Mouse (Mus musculus) gastrocnemius, adult 2 months (tissue): ENCODE data around the gene Mast2. TPM values are rescaled to one million over a fixed set of nuclear protein-coding genes. Genes with fewer than 3 reads are reported as not detected.
A peak's percentile ranks its signal among the peaks of the same experiment; 100 is the strongest.

Experiments
- DNase-seq: peaks from one replicate; pipeline ENCODE4 v3.0.0; 2022
- H3K27ac ChIP-seq: fragments of 200-600 bp; 2 replicates; pipeline ENCODE4 v1.8.1; 2022; ENCODE audit warnings: mild to moderate bottlenecking
- H3K4me3 ChIP-seq: fragments of 200-600 bp; 2 replicates; pipeline ENCODE4 v1.8.1; 2022; ENCODE audit warnings: mild to moderate bottlenecking, moderate library complexity
- CTCF ChIP-seq: fragments of 200-600 bp; IDR thresholded peaks from 2 replicates; pipeline ENCODE4 v1.8.1; 2022; ENCODE audit warnings: antibody characterized with exemption, mild to moderate bottlenecking, moderate library complexity
- intact Hi-C: fragments of 180-260 bp; cut with DNase I; formaldehyde crosslinking; loops from one replicate; pipeline ENCODE4 v1.15.1; 2025
- total RNA-seq, 2 experiments: library from RNA; stranded (reverse); gene quantifications; 2 replicates each; pipeline ENCODE4 v1.2.3; 2021

Gene Mast2
- total RNA-seq, 2 experiments from 2014 or later: 94.1 to 96.3 TPM

DNA sequence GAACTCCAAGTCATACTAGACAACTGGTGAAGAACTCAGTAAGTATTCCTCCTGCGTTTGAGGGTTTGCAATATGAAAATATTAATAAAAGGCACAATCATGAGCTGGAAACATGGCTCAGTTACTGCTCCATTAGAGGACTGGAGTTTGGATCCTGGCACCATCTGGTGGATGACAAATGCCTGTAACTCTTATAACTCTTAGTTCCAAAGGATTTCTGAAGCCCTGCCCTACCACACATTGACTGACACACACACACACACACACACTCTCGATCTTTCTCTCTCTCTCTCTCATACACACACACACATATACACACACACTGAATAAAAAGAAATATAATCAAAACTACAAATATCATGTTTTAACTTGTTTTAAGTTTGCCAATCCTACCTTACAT, 60.1 kb downstream of the Mast2 start:
- peak; percentile 35 for DNase-seq
- TF ChIP-seq CTCF: peak; percentile 46
- H3K4me3 ChIP-seq: no peak overlapping the region
- no peak overlapping the region for H3K27ac ChIP-seq
- intact Hi-C loops: loop anchor here (2.0 kb wide), 1 partner anchor 61 kb away; no protein-coding TSS in a partner anchor

GRCm38 (mm10) chr4:116402708-116403107, 61.3 kb downstream of the Mast2 start:
- Histone ChIP-seq H3K27ac (no peak overlapping the region), H3K4me3 (no peak overlapping the region)
- TF ChIP-seq CTCF: no peak
- intact Hi-C loops: loop anchor here (2.0 kb wide), 1 partner anchor 60 kb away; no protein-coding TSS in a partner anchor
- DNase-seq: no peak

GRCm38 (mm10) chr4:116398051-116398450, 65.9 kb downstream of the Mast2 start:
- intact Hi-C loops: no loop called here
- H3K27ac ChIP-seq: no peak overlapping the region
- no peak overlapping the region for H3K4me3 ChIP-seq
- DNase-seq: no peak
- no peak for TF ChIP-seq CTCF

- Histone ChIP-seq H3K27ac (peak overlapping the region; percentile 60), H3K4me3 (no peak overlapping the region)
- intact Hi-C loops: no loop called here
- TF ChIP-seq CTCF: no peak
- DNase-seq: no peak
Measured at GRCm38 (mm10) chr4:116377973-116378667, 85.9 kb downstream of the Mast2 start.

DNA sequence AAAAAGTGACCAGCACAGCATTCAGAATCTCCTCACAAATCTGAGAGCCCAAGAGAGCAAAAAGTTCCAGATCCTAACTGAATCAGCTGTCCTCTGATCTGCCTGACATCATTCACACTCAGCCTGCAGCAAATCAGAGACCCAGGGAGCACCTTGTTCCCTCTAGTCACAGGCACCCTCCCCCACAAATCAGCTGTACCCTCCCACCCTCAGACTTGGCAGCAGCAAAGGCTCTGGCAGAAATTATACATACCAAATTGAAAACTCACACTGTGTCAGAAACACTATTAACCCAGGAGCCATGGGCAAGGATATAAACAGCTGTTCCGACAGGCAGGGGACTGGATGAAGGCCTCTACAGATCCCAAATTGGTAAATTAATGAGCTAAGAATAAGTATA, 92.3 kb downstream of the Mast2 start:
- peak; percentile 85 for DNase-seq
- H3K27ac ChIP-seq: peak overlapping the region; percentile 94
- no peak for TF ChIP-seq CTCF
- H3K4me3 ChIP-seq: peak overlapping the region; percentile 69
- intact Hi-C loops: no loop called here

DNA sequence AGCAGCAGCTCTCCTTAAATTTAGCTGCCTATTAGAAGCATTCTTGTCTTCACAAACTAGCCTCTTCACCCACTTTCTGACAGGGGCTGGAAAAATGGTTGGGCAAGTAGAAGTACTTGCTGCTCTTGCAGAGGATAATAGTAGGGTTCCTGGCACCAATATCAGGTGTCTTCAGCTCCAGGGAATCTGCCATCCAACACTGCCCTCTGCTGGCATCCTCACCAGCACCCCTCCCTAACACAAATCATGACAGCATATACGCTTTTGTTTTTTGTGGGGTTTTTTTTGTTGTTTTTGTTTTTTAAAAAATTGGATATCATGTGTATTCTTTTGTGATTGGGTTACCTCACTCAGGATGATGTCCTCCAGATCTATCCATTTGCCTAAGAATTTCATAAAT, 105.9 kb downstream of the Mast2 start:
- intact Hi-C loops: no loop called here
- peak; percentile 44 for TF ChIP-seq CTCF
- Histone ChIP-seq H3K27ac (peak overlapping the region; percentile 81), H3K4me3 (no peak overlapping the region)
- DNase-seq: peak; percentile 37

GRCm38 (mm10) chr4:116352919-116353318, 111.1 kb downstream of the Mast2 start:
- TF ChIP-seq CTCF: no peak
- intact Hi-C loops: no loop called here
- peak overlapping the region; percentile 58; the same call in 1 of the 2 replicates for H3K27ac ChIP-seq
- no peak for DNase-seq
- no peak overlapping the region for H3K4me3 ChIP-seq

GRCm38 (mm10) chr4:116352496-116352895, 111.5 kb downstream of the Mast2 start:
- H3K4me3 ChIP-seq: no peak overlapping the region
- intact Hi-C loops: no loop called here
- no peak for DNase-seq
- H3K27ac ChIP-seq: peak overlapping the region; percentile 58
- TF ChIP-seq CTCF: no peak

GRCm38 (mm10) chr4:116342119-116342518, 121.9 kb downstream of the Mast2 start:
- intact Hi-C loops: loop anchor here (2.0 to 5.0 kb wide), 3 partner anchors 61 to 165 kb away; partner anchors contain the start of gene Ipp
- Histone ChIP-seq H3K4me3 (no peak overlapping the region), H3K27ac (no peak overlapping the region)
- peak; percentile 83 for TF ChIP-seq CTCF
- DNase-seq: peak; percentile 56

GRCm38 (mm10) chr4:116336294-116336693, 127.7 kb downstream of the Mast2 start:
- Histone ChIP-seq H3K4me3 (no peak overlapping the region), H3K27ac (no peak overlapping the region)
- no peak for DNase-seq
- TF ChIP-seq CTCF: no peak
- intact Hi-C loops: no loop called here

- no peak overlapping the region for H3K27ac ChIP-seq
- TF ChIP-seq CTCF: no peak
Measured at GRCm38 (mm10) chr4:116329256-116329655, 134.7 kb downstream of the Mast2 start.

DNA sequence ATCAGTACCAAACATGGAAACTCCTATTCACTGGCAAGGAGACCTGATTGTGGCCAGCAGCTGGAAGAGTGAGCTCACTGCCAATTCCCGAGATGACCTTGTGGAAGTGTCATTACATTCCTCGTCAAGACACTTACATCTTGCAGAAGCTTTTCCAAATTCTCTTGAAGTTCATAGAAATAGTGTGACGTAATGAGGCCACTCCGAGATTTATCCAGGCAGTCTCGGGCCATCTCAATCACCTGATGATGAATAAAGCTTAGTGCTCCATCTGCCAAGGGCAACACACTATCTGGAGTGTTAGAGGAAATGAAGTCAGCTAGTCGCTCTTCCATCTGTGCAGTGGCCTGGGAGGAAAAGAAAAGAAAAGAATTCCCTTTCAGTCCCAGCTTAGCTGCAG, 141.9 kb downstream of the Mast2 start:
- DNase-seq: no peak
- intact Hi-C loops: no loop called here
- H3K27ac ChIP-seq: no peak overlapping the region
- no peak overlapping the region for H3K4me3 ChIP-seq
- no peak for TF ChIP-seq CTCF

More at GRCm38 (mm10) chr4:116329256-116329655, 134.7 kb downstream of the Mast2 start:
- DNase-seq: no peak
- intact Hi-C loops: no loop called here
- no peak overlapping the region for H3K4me3 ChIP-seq

- DNase-seq: no peak
- no peak for TF ChIP-seq CTCF
- intact Hi-C loops: no loop called here
- Histone ChIP-seq H3K4me3 (no peak overlapping the region), H3K27ac (no peak overlapping the region)
Measured at GRCm38 (mm10) chr4:116317575-116317974, 146.4 kb downstream of the Mast2 start.

GRCm38 (mm10) chr4:116304551-116304950, 159.4 kb downstream of the Mast2 start:
- intact Hi-C loops: no loop called here
- no peak overlapping the region for H3K4me3 ChIP-seq
- TF ChIP-seq CTCF: no peak
- no peak overlapping the region for H3K27ac ChIP-seq
- peak; percentile 36 for DNase-seq
